Mouse (Mus musculus) lung, embryonic 15.5 days (tissue): ENCODE measurements around the gene Reg3a. TPM values are rescaled to one million over a fixed set of nuclear protein-coding genes. Genes with fewer than 3 reads are reported as not detected.
"Not testable (repeated sequence)": the region's sequence is repeated elsewhere in the genome, so short reads cannot be mapped to it uniquely, and the experiment has no call there.

Source experiments
- ATAC-seq: fragments of 200-750 bp; cut with Nextera tagmentation; 2 replicates; pipeline ENCODE4 v1.8.0; 2017; ENCODE audit warnings: moderate number of reproducible peaks, borderline replicate concordance; ENCODE audit not compliant: low FRiP score, low TSS enrichment; ENCODE audit errors: extremely low read depth
- H3K27ac ChIP-seq: fragments of 300-500 bp; sonication (generic); 2 replicates; pipeline ENCODE4 v1.5.1; 2015; ENCODE audit warnings: moderate library complexity, mild to moderate bottlenecking, inconsistent platforms
- H3K27me3 ChIP-seq: fragments of 300-500 bp; sonication (generic); 2 replicates; pipeline ENCODE4 v1.6.1; 2015; ENCODE audit warnings: inconsistent platforms
- H3K36me3 ChIP-seq: fragments of 300-500 bp; sonication (generic); 2 replicates; pipeline ENCODE4 v1.6.1; 2015; ENCODE audit warnings: inconsistent platforms
- H3K4me1 ChIP-seq: fragments of 300-500 bp; sonication (generic); 2 replicates; pipeline ENCODE4 v1.6.1; 2015; ENCODE audit warnings: inconsistent platforms
- H3K4me2 ChIP-seq: fragments of 300-500 bp; sonication (generic); 2 replicates; pipeline ENCODE4 v1.6.1; 2015; ENCODE audit warnings: inconsistent platforms, mild to moderate bottlenecking, moderate library complexity
- H3K4me3 ChIP-seq: fragments of 300-500 bp; sonication (generic); 2 replicates; pipeline ENCODE4 v1.5.1; 2015; ENCODE audit warnings: mild to moderate bottlenecking, inconsistent platforms
- H3K9ac ChIP-seq: fragments of 300-500 bp; sonication (generic); 2 replicates; pipeline ENCODE4 v1.6.1; 2015; ENCODE audit warnings: inconsistent platforms
- H3K9me3 ChIP-seq: fragments of 300-500 bp; sonication (generic); 2 replicates; pipeline ENCODE4 v1.6.1; 2016; ENCODE audit warnings: inconsistent platforms
- WGBS: fragments of 180-500 bp; shearing (Covaris S2); methylation state at CpG from one replicate; pipeline ENCODE4 v1.1.7; 2015; 5-methylcytosine and 5-hydroxymethylcytosine counted together
- polyA plus RNA-seq: library from polyadenylated mRNA; unstranded; fragments of >200 nt; fragmentation: Nextera tagmentation; extraction: Ambion mirVana; gene quantifications from 2 replicates; pipeline ENCODE4 v1.2.1, GENCODE M21; 2015

The Reg3a gene
- not detected in 2 replicates for polyA plus RNA-seq

DNA sequence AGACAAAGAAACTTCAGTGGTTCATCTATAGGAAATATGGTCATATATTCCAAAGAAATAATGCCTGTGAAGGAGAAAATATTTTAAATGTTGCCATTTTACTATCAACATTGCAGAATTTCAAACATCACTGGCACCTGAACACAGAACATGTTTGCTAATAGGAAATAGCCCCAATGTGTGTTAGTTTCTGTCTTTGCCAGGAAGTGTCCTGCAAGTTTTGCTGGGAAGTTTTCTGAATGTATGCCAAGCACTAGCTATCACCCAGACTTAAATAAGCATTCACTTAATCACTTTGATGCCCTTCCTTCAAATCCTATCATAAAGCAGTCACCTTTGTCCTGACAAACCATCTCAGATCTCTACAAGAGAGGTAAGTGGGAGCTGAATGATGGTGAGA lies at the start of gene Reg3a:
Reg3a (plus strand) TSS at position 301 of the 400 bp plus-strand sequence.
- ATAC-seq, result no peak
- H3K9ac ChIP-seq, result no peak within 1 kb of the TSS

DNA sequence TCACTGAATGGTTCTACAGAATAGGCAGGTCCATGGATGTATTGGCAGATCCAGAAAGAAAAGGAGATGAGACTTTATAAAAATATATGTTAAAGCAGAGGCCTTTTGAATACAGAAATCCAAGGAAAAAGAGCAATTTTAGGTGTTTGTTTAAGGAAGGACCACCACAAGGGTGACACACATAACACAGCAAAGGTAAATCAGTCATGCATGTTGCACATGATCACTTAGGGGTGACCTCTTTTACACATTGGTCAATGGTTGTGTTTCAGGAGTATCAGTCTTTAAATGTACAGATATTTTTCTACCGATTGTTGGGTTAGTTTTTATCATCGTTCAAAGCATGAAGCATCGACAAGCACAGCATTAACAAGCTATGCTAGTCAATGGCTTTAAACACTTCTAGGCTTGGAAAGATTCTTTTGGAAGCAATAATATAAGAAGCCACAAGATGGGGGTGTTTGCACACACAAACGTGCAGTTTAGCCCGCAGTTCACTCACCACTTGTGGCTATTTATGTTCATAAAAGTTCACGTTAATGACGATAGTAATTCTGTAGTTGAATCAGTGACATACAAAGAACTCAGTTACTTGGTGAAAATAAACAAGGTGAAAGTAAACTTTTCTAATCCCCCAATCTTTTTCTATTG lies 48.5 kb upstream of the Reg3a start:
- no peak overlapping the region for H3K9ac ChIP-seq
- no peaks in the 10 kb centered on the region for H3K36me3 ChIP-seq
- no peak overlapping the region for H3K4me2 ChIP-seq
- H3K27me3 ChIP-seq, result no peaks in the 10 kb centered on the region
- no peak overlapping the region for H3K27ac ChIP-seq
- H3K9me3 ChIP-seq, result no peaks in the 10 kb centered on the region
- no peak overlapping the region for H3K4me3 ChIP-seq
- H3K4me1 ChIP-seq, result no peaks in the 10 kb centered on the region
- no peak for ATAC-seq
- whole genome bisulfite sequencing, result 24% methylated on average over 7 of the region's 7 CpGs

More for the DNA sequence above, at the start of gene Reg3a:
- Histone ChIP-seq H3K4me3 (no peak within 1 kb of the TSS), H3K27me3 (no peaks in the 10 kb centered on the region), H3K4me2 (no peak within 1 kb of the TSS), H3K9me3 (no peaks in the 10 kb centered on the region), H3K4me1 (no peaks in the 10 kb centered on the region), H3K27ac (no peak within 1 kb of the TSS), H3K36me3 (no peaks in the 10 kb centered on the region)

DNA sequence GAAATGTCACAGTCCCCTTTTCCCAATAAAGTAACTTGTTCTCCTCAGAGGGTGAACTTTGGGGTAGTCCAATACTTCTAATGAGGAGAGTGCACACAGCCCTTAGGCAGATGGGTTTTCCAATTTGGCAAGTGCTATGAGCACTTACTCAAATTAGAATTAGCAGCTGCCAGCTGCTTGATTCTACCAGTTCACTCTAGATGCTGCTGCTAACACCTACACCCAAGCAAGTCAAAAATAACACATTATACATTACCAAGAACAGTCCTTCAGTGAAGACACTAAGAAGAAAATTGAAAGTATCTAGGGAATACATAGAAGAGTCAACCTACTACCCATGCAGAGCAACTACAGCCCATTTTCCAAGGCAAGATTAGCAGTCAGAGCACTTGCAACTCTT lies 40.2 kb upstream of the Reg3a start:
- Histone ChIP-seq H3K9ac (no peak overlapping the region), H3K9me3 (no peaks in the 10 kb centered on the region), H3K4me1 (no peaks in the 10 kb centered on the region), H3K27me3 (no peaks in the 10 kb centered on the region), H3K4me3 (no peak overlapping the region), H3K27ac (no peak overlapping the region), H3K36me3 (no peaks in the 10 kb centered on the region), H3K4me2 (no peak overlapping the region)
- ATAC-seq, result no peak

DNA sequence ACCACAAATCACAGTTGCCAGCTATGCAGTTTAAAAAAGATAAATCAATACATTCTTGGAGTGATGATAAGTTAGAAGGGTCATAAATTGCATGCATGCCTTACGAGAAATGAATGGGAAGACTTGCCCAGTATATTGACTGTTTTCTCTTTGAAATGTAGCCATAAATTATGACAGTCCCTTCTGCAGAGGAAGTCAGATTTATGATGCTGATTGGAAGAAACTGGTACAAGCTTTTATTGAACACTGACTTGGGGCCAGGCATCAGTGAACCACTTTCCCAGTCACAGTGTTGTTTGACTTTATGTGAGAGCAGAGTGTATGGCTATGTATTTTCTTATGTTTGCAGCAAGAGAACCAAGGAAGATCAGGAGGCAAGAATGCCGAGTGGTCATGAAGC lies 38.8 kb upstream of the Reg3a start:
- ATAC-seq, result no peak
- Histone ChIP-seq H3K36me3 (no peaks in the 10 kb centered on the region), H3K9me3 (no peaks in the 10 kb centered on the region), H3K27me3 (no peaks in the 10 kb centered on the region), H3K9ac (no peak overlapping the region), H3K27ac (no peak overlapping the region), H3K4me3 (no peak overlapping the region), H3K4me1 (no peaks in the 10 kb centered on the region), H3K4me2 (no peak overlapping the region)
- WGBS, result 67% methylated on average over 2 of the region's 2 CpGs

DNA sequence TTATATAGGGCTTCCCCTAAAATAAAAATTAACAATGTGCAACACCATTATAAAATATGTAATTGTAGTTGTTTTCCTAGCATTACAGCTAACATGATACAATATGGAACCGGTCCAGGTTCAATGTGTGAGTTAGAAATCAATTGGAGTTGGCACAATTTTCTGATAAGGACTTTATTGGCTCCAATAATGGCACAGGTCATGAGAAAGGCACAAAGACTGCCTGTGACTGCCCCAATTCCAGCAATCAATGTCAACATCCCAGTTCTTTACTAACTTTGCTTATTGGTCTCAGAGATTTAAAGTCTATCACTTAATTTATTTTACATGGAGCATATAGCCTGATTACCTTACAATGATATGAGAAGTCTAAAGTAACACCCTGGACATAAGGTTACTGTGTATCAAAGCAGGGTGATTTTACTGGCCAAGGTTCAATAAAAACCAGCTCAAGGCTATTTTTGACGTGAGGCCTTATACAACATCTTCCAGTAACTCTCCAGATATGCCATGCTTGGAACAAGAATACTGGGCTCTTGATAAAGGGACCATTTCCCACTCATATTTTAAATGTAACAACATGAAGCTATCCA lies 18.4 kb upstream of the Reg3a start:
- Histone ChIP-seq H3K4me1 (no peaks in the 10 kb centered on the region), H3K9ac (no peak overlapping the region), H3K9me3 (no peaks in the 10 kb centered on the region), H3K27me3 (no peaks in the 10 kb centered on the region), H3K27ac (no peak overlapping the region), H3K4me3 (no peak overlapping the region), H3K36me3 (no peaks in the 10 kb centered on the region), H3K4me2 (no peak overlapping the region)
- 44% methylated on average over 2 of the region's 2 CpGs for WGBS
- no peak for ATAC-seq

DNA sequence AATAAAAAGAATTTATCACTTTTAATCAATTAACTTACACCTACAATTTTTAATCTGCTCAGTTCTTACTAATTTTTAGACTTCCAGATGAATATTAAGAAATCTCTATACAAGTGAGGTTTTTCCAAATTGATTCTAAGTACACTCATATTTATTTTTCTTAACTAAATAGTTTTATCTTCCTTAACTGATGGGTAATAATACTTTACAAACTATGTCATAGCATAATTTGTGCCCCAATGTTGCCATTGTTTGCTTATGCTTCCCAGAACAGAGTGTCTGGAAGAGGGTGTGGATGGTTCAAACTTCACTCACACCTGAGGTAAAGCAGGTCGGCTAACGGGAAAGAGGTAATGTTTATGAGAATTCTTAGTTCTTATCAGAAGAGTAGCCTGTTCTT lies 10.2 kb upstream of the Reg3a start, which contains the start of gene Reg3b:
Reg3b (plus strand) TSS at position 301 of the 400 bp plus-strand sequence.
- Histone ChIP-seq H3K4me2 (no peak within 1 kb of the TSS), H3K4me3 (no peak within 1 kb of the TSS), H3K9ac (no peak within 1 kb of the TSS), H3K36me3 (no peaks in the 10 kb centered on the region), H3K27me3 (no peaks in the 10 kb centered on the region), H3K9me3 (no peaks in the 10 kb centered on the region), H3K4me1 (no peaks in the 10 kb centered on the region), H3K27ac (no peak within 1 kb of the TSS)
- no peak for ATAC-seq
- 64% methylated on average over 2 of the region's 2 CpGs for WGBS

DNA sequence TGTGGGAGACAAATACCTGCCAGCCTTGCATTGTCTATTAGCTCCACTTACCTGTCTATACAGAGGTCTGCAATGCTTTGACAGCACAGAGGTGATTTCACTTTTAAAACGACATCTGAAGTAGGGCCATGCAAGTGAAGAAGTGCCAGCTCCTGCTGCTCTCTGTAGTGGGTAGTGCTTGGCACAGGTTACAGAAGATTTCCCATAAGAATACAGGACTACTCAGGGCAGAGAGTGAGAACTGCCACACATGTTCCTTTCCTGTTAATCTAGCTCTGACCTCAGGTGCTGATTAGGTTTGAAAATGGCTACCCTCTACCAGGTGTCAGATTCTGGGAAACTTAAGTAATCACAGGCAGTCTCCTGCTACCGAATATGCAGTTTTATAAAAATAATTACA lies 1.7 kb upstream of the Reg3a start, which contains the start of gene Reg3d:
Reg3d (minus strand) TSS at position 101 of the 400 bp plus-strand sequence.
- Histone ChIP-seq H3K27me3 (no peaks in the 10 kb centered on the region), H3K36me3 (no peaks in the 10 kb centered on the region), H3K27ac (no peak within 1 kb of the TSS), H3K9me3 (no peaks in the 10 kb centered on the region), H3K4me2 (no peak within 1 kb of the TSS), H3K4me1 (no peaks in the 10 kb centered on the region), H3K4me3 (no peak within 1 kb of the TSS), H3K9ac (no peak within 1 kb of the TSS)
- ATAC-seq, result no peak
- 63% methylated on average over 2 of the region's 2 CpGs for WGBS

DNA sequence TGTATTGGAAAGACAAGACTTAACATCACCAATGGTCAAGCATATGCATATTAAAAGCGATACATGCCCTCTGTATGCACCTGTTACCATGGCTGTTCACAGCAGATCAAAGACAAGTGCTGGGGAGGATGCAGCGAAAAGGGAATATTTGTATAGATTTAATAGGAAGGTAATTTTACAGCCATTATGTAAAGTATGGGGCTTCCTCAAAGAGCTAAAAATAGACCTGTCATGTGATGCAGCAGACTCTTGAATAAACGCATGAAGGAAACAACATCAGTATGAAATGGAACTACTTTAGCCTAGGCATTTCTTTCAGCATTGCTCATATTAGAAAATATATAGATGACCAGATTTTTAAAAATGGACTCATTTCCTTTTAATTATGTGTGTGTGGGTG lies 5.1 kb downstream of the Reg3a start:
- Histone ChIP-seq H3K4me1 (no peaks in the 10 kb centered on the region), H3K4me3 (no peak overlapping the region), H3K36me3 (no peaks in the 10 kb centered on the region), H3K27me3 (no peaks in the 10 kb centered on the region), H3K9me3 (no peaks in the 10 kb centered on the region), H3K27ac (no peak overlapping the region), H3K4me2 (no peak overlapping the region), H3K9ac (no peak overlapping the region)
- WGBS, result 77% methylated on average over 3 of the region's 3 CpGs
- ATAC-seq, result no peak

DNA sequence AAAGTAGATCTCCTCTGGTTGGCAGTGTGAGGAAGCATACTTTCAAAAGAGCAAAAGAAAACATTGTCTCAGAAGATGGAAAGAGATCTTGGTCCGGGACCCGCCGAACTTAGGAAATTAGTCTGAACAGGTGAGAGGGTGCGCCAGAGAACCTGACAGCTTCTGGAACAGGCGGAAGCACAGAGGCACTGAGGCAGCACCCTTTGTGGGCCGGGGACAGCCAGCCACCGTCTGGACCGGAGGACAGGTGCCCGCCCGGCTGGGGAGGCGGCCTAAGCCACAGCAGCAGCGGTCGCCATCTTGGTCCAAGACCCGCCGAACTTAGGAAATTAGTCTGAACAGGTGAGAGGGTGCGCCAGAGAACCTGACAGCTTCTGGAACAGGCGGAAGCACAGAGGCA lies 14.8 kb downstream of the Reg3a start, which contains the start of gene Reg2:
Reg2 (plus strand) TSS at position 301 of the 400 bp plus-strand sequence.
- not testable (repeated sequence) for H3K4me2 ChIP-seq, H3K36me3 ChIP-seq, H3K27ac ChIP-seq, H3K9me3 ChIP-seq, ATAC-seq, H3K27me3 ChIP-seq, H3K9ac ChIP-seq, H3K4me3 ChIP-seq, H3K4me1 ChIP-seq
- 92% methylated on average over 5 of the region's 17 CpGs for WGBS

DNA sequence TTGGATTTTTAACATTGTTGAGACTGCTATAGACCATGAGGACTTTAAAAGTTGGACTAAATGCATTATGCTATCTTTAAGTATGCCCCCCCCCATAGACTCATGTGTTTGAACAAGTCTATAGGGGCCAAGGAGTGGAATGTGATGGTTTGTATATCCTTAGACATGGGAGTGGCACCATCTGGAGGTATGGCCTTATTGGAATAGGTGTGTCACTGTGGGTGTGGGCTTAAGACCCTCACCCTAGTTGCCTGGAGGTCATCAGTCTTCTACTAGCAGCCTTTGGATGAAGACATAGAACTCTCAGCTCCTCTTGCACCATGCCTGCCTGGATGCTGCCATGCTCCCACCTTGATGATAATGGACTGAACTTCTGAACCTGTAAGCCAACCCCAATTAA lies 41.9 kb downstream of the Reg3a start, which contains the start of gene Reg1:
Reg1 (plus strand) TSS at position 301 of the 400 bp plus-strand sequence.
- H3K9ac ChIP-seq, ATAC-seq, H3K27ac ChIP-seq: not testable (repeated sequence)

DNA sequence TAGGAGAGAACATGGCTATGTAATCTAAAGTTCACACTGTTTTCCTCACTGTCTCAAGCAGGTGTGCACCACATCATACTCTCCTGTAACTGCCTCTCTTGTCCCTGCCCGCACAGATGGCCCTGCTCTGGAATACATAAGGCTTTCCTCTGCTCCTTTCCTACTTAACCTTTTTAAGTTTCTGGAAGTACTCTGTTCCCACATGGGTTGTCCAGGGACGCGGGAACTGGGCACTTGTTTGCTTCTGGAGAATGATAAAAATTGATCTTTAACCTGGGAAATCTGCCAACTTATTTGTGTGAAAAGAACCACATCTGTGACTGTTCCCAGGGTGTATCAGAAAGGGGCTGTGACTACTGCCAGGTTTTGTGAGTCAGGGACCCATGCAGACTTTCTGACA lies 45.0 kb downstream of the Reg3a start:
- Histone ChIP-seq H3K4me1 (no peaks in the 10 kb centered on the region), H3K4me3 (no peak overlapping the region), H3K27me3 (no peaks in the 10 kb centered on the region), H3K36me3 (no peaks in the 10 kb centered on the region), H3K27ac (no peak overlapping the region), H3K9ac (no peak overlapping the region), H3K9me3 (no peaks in the 10 kb centered on the region), H3K4me2 (no peak overlapping the region)
- no peak for ATAC-seq
- WGBS, result 63% methylated on average over 3 of the region's 3 CpGs

More for the DNA sequence above, 41.9 kb downstream of the Reg3a start, which contains the start of gene Reg1:
- not testable (repeated sequence) for H3K36me3 ChIP-seq, H3K9me3 ChIP-seq, H3K27me3 ChIP-seq, H3K4me2 ChIP-seq, H3K4me1 ChIP-seq, H3K4me3 ChIP-seq
